Mouse (Mus musculus) heart, postnatal 14 days (tissue): Measurements from ENCODE around the gene Aldoc. TPM values are rescaled to one million over a fixed set of nuclear protein-coding genes. Genes with fewer than 3 reads are reported as not detected.

Experiments
- DNase-seq, 2 experiments: peaks; one replicate each; pipeline ENCODE4 v3.0.0; 2021 to 2022
- intact Hi-C: fragments of 180-260 bp; cut with DNase I; formaldehyde crosslinking; loops from one replicate; pipeline ENCODE4 v1.15.1; 2025
- total RNA-seq, 2 experiments: library from RNA; stranded (reverse); gene quantifications; 2 replicates each; pipeline ENCODE4 v1.2.3; 2021

Aldoc gene
- total RNA-seq, 2 experiments from 2014 or later = 0.54 to 1.0 TPM

DNA sequence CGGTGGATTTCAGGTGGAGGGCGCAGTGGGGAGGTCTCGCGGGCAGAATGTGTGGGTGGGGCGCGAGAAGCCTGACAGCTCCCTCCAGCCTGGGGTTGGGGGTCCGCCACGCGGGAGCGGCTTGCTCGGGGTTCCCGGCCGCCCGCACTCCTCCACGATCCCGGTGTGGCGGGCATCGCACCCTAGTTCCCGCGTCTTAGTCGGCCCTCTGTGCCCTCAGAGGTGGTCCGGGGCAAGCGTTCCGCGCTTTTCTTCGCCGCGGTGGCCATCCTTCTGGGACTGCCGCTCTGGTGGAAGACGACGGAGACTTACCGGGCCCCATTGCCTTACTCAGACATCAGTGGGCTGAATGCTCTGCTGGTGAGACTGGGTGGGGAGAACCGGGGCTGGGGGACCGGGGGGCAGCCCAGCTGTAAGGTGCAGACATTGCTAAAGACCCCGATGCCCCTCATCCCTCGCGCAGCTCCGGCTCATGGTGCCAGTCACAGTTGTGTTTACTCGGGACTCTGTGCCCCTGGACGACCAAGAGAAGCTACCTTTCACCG is 5.8 kb downstream of the Aldoc start:
- intact Hi-C loops = no loop called here
- no peak for DNase-seq

DNA sequence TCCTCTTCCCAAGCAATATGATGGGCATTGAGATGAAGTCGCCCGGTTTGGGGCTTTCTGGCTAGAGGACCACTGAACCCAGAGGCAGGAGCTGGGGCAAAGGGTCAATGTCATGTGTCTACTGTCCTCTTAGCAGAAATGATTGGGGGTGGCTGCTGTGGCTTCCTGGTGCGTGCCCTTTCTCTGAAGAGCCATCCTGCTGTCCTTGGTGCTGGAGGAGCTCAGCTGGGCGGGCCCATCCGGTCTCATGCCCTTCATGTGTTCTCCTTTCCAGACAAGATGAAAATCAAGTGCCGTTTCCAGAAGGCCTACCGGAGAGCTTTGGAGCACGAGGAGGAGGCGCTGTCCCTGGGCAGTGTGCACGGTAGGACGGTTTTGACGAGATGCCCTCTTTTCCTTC is 9.9 kb downstream of the Aldoc start:
- intact Hi-C loops = no loop called here
- DNase-seq = no peak

- intact Hi-C loops = no loop called here
- no peak for DNase-seq
Measured at GRCm38 (mm10) chr11:78333992-78334391, 11.2 kb downstream of the Aldoc start.

DNA sequence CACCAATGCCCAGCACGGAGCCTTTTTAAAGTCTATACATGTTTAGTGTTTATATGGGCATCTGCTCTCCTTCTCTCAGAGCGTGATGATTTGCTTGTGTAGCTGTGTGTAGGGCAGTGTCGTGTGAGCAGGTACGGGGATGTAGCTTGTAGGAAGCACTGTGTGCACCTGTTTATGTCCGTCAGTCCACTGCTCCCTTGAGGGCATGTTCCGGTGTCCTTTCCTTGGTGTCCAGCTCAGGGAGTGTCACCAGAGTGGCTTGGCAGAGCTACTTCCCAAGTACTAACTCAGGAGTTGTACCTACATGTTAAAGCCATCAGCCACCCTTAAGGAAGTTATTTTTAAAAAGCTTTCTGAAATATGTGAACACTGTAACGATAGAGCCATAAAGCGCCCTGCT is 14.3 kb downstream of the Aldoc start:
- DNase-seq = no peak
- intact Hi-C loops = no loop called here

- intact Hi-C loops = no loop called here
- DNase-seq = no peak
Measured at GRCm38 (mm10) chr11:78341702-78342101, 18.9 kb downstream of the Aldoc start.

GRCm38 (mm10) chr11:78343381-78344327 is 20.9 kb downstream of the Aldoc start, which contains the start of gene Unc119:
TSS of gene Unc119 (plus strand) at chr11:78343482.
- DNase-seq = peak; percentile 81 to 83
- intact Hi-C loops = no loop called here

DNA sequence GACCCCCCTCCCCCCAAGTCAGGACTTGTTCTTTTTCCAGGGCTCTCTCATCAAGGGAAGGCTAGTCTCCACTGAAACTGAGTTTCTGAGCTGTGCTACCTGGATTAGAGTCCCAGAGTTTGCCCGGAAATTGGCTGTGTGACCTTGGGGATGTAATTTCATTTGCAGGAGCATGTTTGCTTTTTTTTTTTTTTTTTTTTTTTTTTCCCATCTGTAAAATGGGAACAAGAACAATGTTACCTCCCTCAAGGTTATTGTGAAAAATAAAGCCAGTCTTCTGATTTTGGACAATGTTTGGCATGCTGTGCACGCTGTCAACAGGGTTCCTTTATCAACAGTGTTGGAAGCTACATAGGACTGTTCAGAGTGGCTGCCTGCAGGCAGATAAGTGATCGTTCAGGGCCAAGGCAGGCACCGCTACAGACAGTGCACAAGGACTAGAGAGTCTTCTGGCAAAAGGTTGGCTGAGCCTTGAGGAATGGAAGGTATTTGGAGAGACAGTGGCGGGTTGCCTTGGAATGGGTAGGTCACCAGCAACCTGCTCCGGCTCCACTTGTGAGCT is 21.6 kb downstream of the Aldoc start:
- intact Hi-C loops = no loop called here

GRCm38 (mm10) chr11:78344890-78345715 is 22.3 kb downstream of the Aldoc start:
- DNase-seq = peak; percentile 78 to 79
- intact Hi-C loops = loop anchor here (5.0 kb wide), 1 partner anchor 83 kb away; the partner anchor contains the start of gene 2610507B11Rik

More for the DNA sequence above, 21.6 kb downstream of the Aldoc start:
- no peak for DNase-seq

DNA sequence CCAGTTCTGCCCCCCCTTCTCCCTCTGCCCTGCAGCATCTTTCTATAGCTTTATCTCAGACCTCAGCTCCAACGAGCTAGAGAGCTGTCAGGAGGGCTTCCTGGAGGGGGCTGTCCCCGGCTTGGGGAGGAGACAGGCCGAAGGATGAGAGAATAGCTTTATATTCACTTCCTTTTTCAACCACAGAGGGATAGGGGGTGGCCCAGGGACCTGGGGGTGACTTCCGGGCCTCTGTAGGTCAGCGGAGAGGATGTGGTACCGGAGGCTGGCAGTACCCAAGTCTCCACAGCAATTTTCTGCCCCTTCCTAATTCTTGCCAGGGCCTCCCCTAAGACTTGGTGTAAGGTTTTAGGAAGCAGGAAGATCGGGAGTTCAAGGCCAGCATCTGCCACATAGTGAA is 23.0 kb downstream of the Aldoc start:
- intact Hi-C loops = loop anchor here (5.0 kb wide), 1 partner anchor 84 kb away; the partner anchor contains the start of gene 2610507B11Rik
- no peak for DNase-seq

DNA sequence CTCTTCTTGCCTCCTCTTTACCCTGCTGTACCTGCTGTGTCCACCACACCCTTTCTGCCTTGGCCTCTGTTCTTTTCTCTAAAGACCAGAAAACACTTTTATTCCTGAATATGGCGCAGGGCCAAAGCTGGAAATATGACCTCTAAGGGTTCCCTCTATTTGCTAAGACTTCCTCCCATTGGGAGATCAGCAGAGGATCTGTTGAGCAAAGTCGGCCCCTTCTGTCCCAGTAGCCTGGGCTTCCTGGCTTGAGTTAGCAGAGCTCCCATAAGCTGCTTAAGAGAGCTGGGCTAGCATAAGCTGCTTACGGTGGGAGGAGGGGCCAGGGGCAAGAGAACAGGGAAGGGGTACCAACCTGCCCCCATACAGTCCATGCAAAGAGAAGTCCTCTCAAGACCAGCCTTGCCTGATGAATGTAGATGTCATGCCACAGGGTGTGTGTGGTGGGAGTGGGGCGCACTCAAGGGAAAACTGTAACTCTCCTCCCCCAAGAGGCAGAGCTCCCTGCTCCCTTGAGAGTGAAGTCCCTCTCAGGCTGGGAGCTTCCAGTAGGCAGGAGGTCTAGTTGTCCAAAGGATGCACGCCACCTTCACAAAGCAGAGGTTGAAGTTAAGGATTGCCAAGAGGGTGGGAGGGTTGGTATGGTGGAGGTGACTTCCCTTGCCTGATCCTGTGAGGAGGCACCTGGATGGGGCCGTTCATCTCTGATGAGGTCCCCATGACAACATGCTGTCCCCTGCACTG is 23.7 kb downstream of the Aldoc start:
- peak in 1 of 2 experiments; percentile 17 for DNase-seq
- intact Hi-C loops = loop anchor here (5.0 kb wide), 1 partner anchor 84 kb away; the partner anchor contains the start of gene 2610507B11Rik

DNA sequence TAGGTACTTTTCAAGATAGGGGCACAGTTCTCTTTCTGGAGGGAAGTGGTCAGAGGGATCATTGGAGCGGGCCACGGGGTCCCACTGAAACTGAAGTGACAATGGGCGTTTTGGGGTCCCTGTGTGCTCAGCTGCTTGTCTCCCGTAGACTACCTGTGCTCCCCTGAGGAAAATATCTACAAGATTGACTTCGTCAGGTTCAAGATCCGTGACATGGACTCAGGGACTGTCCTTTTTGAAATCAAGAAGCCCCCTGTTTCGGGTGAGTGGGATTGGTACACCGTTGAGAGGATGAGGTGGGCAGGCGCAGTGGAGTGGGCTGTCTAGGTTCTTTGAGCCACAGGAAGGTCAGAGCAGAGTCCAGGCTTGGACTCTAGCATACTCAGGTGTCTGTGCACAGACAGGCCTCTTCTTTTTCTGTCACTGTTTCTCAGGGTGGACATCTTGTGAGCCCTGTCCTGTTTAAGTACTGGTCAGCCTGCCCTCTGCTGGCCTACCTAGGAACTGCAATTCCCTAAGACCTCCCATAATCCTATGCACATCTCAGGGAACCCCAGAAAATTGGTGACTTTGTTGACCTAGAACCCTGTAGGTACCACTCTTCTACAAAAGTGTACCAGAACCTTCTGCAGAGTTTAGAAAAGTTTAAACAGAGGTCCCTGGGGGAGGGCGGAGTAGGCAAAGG is 24.4 kb downstream of the Aldoc start:
- intact Hi-C loops = loop anchor here (5.0 kb wide), 1 partner anchor 85 kb away; the partner anchor contains the start of gene 2610507B11Rik
- peak; percentile 66 to 84 for DNase-seq

- intact Hi-C loops = loop anchor here (5.0 kb wide), 1 partner anchor 86 kb away; the partner anchor contains the start of gene 2610507B11Rik
- DNase-seq = no peak
Measured at GRCm38 (mm10) chr11:78347908-78348307, 25.1 kb downstream of the Aldoc start.

GRCm38 (mm10) chr11:78348474-78348873 is 25.7 kb downstream of the Aldoc start:
- intact Hi-C loops = loop anchor here (5.0 kb wide), 1 partner anchor 86 kb away; the partner anchor contains the start of gene 2610507B11Rik
- no peak for DNase-seq

DNA sequence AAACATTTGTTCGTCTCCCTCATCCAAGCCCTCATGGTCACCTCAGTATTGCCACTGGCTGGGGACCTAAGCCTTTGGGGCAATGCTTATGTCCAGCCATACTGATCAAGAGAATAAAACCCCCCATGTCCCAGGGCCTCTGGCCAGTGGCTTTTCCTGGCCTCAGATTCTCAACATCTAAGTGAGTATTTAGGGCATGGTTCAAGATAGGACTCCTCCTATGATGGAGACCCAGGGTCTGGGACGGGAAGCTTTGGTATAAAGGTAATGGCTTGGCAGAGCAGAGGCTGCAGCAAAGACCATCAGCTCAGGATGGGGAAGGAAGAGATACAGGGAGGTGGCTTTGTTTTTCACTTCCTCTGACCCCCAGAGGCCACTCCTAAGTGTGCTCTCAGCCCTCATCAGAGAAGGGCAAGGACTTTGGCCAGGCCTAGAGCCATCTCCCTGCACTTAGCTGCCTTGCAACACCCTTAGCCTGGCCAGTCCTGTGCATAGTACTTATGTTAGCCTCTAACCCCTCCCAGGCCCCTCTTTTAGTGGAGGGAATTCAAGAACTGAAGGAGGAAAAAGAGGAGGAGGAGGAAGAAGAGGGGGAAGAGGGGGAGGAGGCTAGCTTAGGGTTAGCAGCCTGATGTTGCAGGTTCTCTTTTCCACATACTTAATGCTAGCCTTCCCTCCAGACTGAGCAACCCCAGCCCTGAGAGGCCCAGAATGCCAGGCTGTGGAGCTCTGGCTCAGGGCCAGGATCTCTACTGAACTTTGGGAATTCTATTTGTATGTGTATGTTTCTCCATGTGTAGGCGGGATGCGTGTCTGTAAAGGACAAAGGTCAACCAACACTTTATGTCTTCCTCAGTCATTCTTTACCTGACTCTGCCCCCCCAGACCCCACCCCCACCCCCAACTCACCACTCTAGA is 26.9 kb downstream of the Aldoc start:
- DNase-seq = no peak
- intact Hi-C loops = loop anchor here (5.0 kb wide), 1 partner anchor 87 kb away; the partner anchor contains the start of gene 2610507B11Rik

DNA sequence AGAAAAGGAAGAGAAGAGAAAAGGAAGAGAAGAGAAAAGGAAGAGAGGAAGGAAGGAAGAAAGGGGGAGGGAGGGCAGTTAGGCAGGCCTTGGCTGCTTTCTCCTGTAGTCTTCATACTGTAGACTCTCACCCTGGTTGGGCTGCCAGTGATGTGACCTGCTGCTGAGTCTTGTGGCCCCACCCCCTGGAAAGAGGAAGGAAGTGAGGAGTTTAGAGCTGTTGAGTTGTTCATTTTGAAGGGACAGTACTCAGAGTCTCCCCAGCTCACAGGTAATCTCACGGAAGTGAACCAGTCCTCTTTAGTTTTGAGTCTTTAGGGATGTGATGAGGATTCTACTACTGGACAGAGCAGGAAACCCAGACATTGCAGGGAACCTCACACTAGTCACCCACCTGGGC is 30.3 kb downstream of the Aldoc start:
- intact Hi-C loops = no loop called here

DNA sequence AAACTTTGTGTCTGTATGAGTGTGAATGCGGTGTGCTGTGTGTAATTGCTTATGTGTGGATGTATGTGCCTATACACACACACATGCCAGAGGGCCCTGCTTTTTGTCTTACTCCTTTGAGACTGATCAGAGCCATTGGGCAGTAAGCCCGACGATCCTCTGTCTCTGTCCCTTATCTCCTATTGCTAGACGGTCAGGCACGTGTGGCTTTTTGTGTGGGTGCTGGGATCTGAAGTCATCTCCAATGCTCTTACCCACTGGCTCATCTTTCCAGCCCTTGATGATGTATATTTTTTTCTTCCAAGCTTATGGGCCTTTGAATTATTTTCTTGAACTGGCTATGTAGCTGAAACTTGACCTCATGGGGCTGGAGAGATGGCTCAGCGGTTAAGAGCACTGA is 32.1 kb downstream of the Aldoc start:
- intact Hi-C loops = loop anchor here (1.0 kb wide), 1 partner anchor 44 kb away; no protein-coding TSS in a partner anchor

More for the DNA sequence above, 30.3 kb downstream of the Aldoc start:
- no peak for DNase-seq

DNA sequence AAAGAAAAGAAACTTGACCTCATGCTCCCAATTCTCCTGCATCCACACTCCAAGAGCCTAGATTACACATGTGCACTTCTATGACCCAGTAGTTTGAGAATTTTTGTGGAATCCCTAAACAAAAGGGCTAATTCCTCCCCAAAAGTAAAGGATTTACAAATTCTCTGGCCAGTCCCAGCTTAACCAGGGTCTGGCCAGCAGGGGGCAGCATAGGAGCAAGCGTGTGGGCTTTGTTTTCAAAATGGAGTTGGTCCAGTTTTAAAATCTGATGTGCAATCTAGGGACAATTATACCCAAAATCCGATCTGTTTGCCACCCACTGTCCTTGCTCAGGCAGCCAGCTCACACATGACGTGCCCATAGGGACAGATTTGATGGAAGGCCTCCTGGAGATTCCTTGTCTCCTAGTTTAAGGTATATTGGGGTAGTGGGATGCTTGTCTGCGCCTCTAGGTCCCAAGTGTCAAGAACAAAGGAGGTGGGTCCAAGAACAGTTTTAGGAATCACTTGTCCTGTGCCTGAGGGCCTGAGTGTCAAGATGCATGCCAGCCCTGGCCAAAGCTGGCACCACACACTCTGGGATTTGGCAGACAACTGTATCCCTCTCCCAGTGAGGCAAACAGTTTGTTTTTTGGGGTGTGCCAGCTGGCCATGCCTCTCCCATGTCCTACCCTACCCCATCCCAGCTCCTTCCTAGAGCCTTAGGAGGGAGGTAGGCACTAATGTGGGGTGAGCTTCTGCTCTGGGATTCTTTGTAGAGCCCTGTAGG is 32.9 kb downstream of the Aldoc start:
- intact Hi-C loops = loop anchor here (1.0 kb wide), 1 partner anchor 44 kb away; no protein-coding TSS in a partner anchor
- peak; percentile 70 to 77 for DNase-seq

More for the DNA sequence above, 32.1 kb downstream of the Aldoc start:
- no peak for DNase-seq
